Mouse (Mus musculus): ENCODE data around the gene D5Ertd579e.

D5Ertd579e gene

DNA sequence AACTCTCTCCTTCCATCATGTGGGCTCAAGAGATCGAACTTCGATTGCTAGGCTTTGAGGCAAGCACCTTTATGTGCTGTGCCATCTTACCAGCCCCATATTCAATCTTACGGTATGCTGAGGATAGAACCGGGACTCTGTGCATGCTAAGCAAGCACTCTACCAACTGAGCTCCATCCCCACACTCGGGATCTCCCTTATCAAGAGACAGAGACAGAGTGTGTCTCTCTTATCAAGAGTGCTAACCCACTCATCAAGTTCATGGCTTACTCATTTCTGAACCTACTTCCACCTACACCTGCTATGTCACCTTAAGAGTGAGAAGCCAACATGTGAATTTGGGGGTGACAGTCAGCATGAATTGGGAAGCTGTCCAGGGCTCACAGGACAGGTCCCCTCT lies 24.4 kb upstream of the D5Ertd579e start:
- no peak for DNase-seq (ENCODE audit: low spot score)

DNA sequence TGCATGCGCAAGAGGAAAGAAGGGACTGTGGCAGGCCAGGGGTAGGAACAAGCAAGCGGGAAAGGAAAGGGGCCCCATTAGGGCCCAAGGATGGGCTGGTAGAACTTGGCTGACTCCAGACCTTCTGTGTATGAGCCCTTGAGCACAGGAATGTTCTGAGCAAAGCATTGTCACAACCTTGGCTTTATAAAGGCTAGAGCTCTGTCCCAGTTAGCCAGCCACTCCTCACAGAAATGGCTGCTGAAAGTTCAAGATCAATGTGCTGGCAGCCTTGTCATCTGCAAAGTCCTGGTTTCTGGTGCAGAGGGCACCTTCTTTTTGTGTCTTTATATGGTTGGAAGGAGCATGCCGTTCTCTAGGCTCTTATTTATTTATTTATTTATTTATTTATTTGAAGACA lies 23.8 kb upstream of the D5Ertd579e start:
- DNase-seq (ENCODE audit: low spot score), result no peak

DNA sequence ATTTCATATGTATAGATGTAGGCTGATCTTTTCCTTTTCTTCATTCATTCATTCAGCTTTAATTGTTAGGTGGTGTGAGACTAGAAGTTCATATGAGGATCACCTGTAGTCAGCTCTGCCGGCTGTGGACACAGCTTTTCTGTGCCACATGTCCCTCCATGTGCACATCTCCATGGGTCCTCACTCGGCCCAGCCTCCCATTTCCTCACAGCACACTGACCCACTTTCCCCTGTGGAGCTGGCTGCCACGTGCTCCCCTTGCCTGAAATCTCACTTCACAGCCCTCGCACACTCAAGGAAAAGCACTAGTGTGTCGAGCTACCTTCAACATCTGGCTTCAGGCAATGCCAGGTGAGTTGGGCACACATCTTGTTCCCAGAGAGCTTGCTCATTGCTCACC lies 23.3 kb upstream of the D5Ertd579e start:
- no peak for DNase-seq (ENCODE audit: low spot score)

DNA sequence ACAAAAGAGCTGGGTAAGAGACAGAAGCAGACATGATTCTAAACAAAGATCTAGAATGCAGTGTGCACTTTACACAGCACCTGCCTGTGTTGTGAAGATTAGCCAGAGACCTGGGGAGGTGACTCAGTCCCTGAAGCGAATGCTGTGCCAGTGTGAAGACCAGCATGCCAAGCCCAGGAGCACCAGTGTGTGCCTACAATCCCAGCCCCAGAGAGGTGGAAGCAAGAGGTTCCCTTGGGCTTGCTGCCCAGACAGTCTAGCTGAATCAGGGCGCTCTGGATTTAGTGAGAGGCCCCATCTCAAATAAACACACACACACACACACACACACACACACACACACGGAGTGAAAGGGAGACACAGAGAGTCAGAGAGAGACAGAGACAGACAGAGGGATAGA lies 22.1 kb upstream of the D5Ertd579e start:
- DNase-seq (ENCODE audit: low spot score), result no peak

DNA sequence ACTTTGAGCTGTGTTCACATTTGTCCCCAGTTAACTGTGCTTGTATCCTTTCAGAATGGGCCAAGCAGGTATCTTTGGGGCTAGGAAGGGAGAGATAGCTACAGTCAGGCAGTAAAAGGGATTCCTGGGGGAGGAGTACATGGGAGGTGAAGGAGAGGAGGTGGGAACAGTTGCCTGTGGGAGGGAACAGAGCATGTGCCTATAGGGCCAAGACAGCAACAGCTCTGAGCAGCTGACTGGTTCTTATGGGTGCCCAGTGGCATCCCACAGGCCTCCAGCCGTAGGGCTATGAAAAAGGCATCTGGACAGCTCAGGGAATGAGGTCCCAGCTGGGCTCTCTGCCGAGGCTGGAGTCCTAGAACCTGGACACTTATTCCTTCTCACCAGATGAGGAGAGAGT lies 21.0 kb upstream of the D5Ertd579e start:
- DNase-seq (ENCODE audit: low spot score), result no peak

DNA sequence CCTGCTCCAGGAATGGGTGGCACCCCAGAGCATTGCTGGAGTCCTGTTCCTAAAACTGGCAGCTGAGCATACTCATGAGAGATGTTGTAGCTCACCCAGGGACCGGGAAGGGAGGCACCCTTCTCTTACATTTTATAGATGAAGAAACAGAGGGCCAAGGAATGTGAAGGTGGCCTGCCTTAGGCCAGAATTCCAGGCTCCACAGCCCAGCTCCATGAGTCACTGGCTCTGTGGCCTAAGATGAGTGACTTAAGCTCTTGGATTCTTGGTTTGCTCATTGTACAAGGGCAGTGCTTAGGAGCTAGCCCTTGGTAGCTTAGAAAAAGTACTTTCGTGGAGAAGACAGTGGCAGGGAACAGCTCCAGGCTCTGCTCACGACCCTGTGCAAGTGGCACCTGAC lies 19.0 kb upstream of the D5Ertd579e start:
- no peak for DNase-seq (ENCODE audit: low spot score)

DNA sequence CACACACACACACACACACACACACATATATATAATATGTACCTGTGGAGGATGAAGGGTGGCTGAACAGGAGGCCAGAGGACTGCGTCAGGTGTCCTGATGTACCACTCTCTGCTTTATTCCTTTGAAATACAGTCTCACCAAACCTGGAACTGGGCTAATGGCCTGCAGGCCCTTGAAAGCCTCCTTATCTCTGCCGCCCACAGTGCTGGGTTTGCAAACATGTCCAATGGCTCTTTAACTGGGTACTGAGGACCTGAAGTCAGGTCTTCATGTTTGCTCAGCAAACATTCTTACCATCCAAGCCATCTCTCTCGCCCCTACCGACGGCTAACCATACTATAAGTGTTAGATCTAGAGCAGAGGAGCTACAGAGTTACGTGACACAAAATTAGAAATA lies 17.9 kb upstream of the D5Ertd579e start:
- no peak for DNase-seq (ENCODE audit: low spot score)

DNA sequence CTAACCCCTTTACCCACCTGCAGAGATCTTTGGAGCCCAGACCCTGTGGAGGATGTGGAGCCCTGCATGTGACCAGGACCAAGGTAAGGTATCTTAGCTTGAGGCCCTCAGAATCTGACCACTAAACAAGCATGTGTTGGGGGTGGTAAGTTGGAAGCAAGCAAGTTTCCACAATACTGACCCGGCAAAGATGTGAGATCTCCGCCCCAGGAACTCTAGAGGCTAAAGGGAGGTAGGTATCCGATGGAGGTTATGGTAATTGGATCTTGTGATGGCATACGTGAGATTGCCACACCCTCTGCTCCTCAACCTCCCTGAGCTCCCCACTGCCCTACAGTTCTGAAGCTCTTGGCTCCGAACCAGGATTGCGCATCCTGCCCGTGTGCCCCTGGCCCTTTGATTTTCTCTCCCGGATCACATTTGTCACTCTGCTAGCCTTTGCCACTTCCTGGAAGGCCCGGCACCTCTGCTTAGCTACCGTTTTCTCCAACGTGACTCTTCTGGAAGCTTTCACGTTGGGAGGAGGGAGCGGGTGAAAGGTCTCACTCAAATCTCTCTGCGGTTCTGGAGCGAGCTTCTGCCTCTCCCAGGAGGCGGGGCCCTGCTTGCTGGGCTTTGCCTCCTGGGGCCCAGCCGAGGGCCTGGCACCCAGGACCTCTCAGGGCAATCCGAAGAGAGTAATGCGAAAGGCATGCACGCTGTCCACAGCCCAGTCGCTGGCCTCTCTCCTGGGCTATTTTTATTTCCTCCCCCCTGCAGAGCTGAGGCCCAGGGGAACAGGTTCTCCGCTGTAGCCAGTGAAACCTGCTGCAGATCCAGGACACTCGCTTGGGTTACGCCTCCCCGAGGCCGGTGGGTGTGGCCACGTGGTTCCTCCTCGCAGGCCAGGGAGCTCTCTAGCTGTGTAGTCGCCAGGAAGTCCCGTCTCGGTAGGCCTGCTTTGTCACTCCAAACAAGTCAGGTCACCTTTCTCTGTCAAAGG lies 17.0 kb upstream of the D5Ertd579e start:
- peak; percentile 81 for DNase-seq (ENCODE audit: low spot score)

DNA sequence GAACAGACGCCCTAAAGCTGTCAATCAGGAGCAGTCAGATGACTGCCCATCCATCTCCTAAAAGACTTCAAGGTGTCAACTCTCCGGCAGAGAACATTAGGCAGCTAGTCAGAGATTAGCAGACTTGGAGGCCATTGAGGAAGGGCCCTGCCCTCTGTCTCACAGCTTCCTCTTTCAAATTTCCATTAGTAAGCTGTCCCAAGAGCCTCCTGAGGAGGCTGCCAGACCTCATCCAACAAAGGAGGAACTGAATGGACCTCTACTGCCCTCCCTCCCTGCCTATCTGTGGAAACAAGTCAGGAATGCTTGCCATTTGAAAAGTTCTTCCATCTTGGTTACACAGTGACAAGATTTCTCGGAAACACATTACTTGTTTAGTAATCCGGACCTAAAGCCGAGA lies 16.0 kb upstream of the D5Ertd579e start:
- no peak for DNase-seq (ENCODE audit: low spot score)

DNA sequence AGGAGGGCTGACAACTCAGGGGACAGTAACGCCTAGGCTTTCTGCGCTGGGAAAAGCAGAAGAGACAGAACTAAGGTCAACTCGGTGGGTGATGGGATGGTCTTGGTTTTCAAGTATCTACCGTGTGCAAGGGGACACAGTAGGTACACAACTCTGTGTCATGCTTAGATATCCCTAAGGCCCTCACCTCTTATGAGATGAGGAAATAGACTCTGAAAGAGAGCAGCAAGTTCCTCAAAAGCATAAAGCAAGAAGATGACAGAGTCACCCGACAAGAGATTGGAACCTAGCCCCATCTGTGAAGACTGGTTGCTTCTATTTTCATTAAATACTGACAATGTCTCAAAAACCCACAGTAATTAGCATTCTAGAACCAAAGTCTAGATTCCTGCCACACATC lies 10.0 kb upstream of the D5Ertd579e start:
- DNase-seq (ENCODE audit: low spot score), result no peak

DNA sequence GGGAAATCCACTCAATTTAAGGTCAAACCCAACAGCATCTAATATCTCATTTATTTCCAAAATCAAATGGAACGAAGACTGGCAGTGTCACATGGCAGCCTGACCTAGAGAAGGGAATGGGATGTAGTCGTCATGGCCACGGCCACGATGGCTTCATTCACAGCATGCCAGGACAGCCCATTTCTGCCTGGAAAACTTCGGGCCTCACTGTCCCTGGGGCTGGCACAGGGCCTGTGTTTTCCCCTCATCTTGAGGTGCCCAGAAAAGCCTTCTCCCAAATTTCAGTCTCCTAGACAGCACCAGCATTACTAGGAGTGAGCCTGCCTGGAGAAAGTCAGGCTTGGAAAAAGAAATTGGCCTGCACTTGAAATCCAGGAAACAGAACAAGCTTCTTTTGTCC lies 9.6 kb upstream of the D5Ertd579e start:
- no peak for DNase-seq (ENCODE audit: low spot score)

DNA sequence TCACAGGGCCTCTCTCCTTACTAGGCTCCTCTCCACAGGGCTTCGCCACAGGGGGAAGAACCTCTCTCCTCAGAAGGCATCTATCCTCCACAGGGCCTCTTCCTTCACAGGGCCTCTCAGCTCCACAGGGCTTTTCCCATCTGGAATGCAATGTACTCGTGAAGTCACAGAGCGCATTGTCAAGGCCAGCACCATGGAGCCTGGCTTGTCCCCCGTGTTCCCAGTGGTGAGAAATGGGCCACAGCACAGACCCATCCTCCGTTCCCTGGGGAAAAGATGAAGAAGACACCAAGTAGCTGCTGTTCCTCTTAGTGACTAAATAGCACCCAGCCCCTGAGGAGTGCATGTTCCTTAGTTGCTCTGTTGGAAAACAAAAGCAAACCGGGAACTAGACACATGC lies 8.9 kb upstream of the D5Ertd579e start:
- no peak for DNase-seq (ENCODE audit: low spot score)

DNA sequence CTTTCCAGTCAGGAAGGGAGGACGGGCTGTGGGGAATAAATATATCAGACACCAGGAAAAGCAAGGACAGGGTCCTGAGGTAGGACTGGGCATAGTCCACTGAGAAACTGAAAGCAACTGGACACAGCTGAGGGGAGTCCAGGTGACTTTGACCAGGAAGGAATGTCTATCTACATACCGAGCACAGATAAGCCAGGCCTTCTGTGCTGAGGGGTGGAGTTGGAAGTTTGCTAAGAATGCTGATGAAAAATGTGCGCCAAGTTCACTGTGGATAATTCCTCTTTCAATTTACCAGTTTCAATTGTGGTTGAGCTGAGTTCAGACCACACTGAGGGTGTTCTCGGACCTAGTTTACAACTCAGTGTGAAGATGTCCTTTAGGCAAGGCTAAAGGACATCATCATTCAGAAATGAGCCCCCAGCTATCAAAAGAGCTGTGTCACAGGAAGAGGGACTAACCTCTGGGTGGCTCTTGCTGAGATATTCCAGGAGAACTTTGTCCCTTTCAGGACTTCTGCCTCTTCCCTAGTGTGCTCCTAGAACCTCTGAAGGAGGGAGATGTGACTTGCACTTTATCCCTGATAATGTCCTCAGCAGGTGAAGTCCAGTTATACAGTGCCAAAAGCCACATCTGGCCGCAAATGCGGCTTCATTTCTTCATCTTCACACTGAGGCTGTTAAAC lies 5.3 kb upstream of the D5Ertd579e start:
- no peak for DNase-seq (ENCODE audit: low spot score)

DNA sequence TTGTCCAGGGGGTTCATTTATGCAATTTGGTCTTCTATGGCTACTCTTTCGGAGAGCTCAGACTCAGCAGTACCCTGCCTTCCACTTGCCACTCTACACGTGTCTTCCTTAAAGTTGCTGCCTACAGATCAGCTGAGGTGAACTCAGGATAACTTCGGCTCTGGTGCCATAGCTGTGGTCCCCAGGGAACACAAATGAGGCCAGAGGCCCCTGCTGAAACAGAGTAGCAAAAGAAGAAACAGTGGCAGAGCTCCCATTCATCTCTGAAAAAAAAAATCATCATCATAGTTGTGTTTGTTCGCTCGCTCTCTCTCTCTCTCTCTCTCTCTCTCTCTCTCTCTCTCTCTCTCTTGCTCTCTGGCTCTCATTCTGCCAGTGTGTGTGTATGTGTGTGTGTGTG lies 2.9 kb upstream of the D5Ertd579e start:
- peak; percentile 45 for DNase-seq (ENCODE audit: low spot score)

DNA sequence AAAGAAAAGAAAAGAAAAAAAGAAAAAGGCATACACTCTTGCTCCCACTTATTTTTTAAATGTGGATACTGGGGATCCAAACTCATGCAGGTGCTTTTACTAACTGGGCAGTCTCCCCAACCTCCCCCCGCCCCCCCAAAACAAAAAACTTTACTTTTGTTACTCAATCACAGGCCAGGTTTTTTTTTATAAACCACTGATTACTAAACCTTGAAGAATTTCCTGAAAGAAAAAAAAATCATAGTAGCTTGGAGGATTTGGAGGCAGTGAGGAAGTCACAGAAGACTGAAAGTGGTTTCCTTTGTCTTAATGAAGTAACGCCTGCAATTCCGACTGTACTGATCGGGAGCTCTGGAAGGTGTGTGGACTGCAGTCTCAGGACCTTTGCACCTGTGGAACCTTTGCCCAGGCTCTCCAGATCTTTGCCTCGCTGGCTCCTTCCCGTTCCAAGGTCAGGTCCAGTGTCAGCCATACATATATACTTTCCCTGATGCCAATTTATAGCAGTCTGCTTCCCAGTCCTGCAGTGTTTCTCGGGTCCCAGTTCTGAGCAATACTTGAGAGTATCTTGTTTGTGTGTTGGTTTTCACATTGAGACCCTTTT lies 2.3 kb upstream of the D5Ertd579e start:
- DNase-seq (ENCODE audit: low spot score), result no peak

DNA sequence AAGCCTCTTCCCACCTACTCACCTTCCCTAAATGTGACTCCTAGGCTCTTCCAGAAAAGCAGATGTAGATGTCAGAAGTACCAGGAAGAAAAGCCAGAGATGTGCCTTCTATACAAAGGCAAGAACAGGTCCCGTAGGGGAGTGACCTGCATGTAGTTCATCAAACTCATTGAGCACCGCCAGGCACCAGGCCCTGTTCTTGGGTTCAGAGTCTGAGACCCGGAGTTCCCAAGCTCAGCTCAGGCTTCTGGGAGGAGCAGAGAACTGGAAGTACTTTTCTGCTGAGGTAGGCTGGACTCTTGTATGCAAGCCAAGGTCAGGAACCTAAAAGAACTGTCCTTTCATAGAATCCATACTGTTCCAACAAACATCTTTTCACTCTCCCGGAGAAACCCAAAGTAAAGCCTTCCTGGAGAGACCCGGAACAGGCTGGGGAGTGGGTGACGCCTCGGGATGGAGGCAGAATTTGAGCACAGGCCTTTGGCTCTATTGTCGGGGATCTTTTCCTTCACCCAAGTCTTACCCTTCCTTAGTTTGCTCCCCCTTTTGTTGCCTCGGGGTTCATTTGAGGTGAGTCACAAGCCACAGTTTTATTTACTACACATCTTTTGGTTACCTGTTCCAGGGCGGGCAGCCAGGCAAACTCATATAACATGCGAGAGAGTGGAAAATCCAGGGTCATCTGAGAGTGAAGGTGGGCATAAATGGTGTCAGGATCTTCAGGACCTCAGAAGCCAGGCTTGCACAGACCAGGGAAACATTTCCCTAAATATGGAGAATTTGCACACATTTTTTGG lies 878 bp upstream of the D5Ertd579e start:
- DNase-seq (ENCODE audit: low spot score), result peak; percentile 80

DNA sequence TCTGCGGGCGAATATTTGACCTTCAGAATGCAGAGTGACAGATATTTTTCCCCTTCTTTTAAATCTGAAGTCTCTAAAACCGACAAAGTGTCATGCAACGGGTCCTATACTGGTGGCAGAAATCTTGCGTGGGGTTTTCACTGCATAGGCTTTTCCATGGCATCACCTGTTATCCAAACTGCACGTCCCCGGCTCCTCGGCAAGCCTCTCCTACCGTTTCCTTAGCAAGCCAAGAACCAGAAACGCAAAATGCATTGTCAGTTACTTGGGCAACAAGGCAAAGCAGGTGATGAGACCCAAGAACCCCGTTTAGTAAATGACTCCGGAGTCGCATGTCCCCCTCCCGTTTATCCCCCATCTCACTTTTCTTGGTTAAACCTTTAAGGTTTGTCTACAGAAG lies 819 bp downstream of the D5Ertd579e start:
- DNase-seq (ENCODE audit: low spot score), result no peak

DNA sequence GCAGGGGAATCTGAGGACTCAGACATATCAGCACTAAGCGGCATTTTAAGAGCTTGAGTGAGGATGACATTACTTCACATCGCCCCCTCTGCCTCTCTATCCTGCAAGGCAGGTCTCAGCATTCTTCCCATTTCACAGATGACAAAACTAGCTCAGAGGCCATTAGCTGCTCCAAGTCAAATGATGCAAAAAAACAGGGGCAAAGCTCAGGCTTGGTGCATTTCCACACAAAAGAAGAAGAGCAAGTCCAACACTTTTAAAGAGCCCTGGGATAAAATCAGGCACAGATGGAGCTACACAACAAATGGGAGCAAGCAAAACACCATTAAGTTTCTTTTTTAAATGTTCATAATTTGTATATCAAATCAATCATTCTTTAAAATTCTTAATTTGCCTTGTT lies 2.2 kb downstream of the D5Ertd579e start:
- DNase-seq (ENCODE audit: low spot score), result no peak

DNA sequence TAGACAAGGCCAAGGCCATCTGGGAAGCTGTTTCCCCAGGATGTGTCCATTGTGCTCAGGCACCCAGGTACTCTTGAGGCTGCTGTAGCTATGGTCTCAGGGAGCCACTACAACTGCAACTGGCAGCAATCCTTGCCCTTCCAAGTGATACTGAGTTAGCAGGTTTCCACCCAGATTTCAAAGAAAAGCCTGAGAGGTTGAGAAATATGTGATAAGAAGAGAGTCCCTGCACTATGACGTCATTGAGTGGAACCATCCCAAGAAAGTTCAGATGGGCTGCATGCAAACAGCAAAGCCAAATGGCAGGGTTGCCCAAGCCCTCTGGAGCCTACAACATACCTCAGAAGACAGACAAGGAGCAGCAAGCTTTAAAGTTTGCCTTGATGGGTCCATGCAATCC lies 4.4 kb downstream of the D5Ertd579e start:
- DNase-seq (ENCODE audit: low spot score), result no peak

DNA sequence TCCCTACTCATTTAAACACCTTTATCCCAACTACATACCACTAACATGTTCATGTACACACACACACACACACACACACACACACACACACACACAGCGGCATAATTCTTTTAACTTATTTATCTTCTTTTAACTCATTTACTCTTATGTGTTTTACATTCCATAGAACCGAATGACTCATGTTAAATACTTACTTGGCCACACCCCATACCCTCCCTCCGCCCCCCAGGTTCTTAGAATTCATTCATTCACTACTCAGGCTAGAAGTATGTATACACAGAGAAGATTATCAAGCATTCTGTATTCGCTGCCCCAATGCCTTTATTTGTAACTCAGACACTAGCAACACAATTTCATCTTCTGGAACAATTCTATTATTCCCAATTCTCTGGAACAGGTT lies 10.7 kb downstream of the D5Ertd579e start:
- DNase-seq (ENCODE audit: low spot score), result no peak

DNA sequence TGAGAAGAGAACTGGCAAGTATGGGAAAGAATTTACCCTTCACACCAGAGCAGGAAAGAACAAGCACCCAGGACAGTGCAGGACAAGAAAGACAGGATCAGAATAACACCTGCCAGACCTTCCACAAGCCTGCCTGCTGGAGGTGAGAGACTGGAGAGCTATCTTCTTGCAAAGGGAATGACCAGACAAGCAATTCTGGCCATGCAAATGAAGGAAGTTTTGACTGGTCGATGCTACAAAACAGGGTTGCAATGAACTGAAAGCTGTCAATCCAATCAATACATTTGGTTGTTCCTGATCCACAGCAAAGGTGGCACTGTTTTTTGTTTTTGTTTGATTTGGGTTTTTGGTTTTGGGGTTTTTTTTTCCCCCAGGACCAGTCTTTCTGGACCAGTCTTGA lies 12.2 kb downstream of the D5Ertd579e start:
- no peak for DNase-seq (ENCODE audit: low spot score)

DNA sequence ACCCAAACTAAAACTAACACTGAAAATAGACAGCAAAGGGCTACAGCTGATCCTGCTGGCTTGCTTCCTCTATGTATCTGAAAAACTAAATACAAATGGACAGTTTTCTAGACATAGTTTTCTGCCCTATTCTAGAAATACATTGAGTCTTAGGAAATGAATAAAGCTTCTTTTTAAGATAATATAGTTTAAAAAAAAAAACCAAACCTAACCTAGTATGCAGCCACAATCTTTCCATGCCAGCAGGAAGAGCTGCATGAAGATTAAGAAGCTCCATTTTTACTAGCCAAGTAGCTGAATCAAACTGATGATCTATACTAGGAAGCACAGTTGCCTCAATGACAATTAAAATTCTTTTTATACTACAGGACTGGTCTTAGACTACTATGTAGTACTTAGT lies 14.6 kb downstream of the D5Ertd579e start:
- DNase-seq (ENCODE audit: low spot score), result no peak

All from testis, postnatal 14 days (tissue).